Mouse (Mus musculus): ENCODE results near the gene Rpia.
A peak's percentile ranks its signal among the peaks of the same experiment; 100 is the strongest.

The Rpia gene

DNA sequence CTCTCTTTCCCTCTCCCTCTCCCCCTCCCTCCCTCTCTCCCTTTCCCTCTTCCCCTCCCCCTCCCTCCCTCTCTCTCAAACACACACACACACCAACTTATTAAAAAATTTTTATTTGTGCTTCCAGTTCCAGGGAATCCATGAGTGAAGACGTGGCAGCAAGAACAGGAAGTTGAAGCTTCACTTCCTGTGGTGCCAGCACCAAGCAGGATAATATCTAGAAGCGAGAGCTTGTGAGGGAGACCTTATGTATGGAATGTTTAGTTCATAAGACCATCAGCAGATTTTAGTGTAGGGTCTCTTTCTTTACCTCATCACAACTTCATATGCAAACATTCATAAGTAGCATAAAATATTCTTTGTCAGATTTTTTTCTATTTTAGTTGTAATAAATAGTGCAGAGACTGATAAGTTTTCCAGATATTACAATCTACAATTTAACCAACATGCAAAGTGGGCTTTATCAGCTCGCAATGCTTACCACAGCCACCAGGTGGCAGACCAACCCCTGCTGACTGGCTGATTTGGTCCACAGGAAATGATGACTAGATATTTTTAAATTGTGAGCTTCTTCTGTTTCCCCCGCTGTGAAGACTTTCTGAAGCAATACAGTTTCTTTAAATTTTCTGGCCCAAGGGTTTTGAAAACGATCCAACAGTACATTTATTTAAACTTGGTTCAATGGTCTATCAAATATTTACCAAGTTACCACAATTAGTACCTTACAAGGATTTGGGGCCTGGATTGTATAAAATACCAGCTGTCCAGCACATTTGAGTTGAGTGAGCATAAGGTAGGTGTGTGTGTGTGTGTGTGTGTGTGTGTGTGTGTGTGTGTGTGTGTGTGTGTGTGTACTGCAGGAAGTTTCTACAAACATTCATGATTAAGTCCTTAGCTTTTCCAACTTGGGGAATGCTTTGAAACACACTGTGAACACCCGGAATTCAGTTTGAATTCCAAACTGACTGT lies 19.8 kb upstream of the Rpia start:
- Histone ChIP-seq H3K36me3 (ENCODE audit: insufficient read depth, low read length) (no peaks in the 10 kb centered on the region), H3K27me3 (ENCODE audit: insufficient read depth, low read length) (no peaks in the 10 kb centered on the region), H3K9me3 (ENCODE audit: low read length) (no peaks in the 10 kb centered on the region), H3K4me1 (replicated peaks; ENCODE audit: low read depth, low read length) (peaks cover 22% of the 10 kb centered on the region), H3K4me3 (replicated peaks; ENCODE audit: low read length) (no peak overlapping the region)
- TF ChIP-seq POU5F1 (IDR thresholded peaks at IDR 0.05; ENCODE audit: borderline replicate concordance, low read length) (no peak), NANOG (IDR thresholded peaks at IDR 0.05; ENCODE audit: borderline replicate concordance, low read length) (no peak), CTCF (conservative IDR thresholded peaks at IDR 0.05; ENCODE audit: low read length) (peak; percentile 90)

DNA sequence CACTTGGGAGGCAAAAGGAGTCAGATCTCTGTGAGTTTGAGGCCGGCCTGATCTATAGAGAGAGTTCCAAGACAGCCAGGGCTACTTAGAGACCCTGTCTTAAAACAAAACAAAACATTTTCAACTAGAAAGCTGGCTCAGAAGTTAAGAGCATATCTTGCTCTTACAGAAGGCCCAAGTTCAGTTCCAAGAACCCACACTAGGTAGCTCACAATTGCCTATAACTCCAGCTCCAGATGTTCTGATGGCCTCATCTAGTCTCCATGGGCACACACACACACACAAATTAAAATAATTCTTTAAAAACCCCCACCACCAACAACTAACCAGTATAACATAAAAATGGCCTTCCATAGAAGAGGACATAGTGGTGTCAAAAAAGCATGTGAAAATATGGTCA lies 18.5 kb upstream of the Rpia start:
- H3K4me3 ChIP-seq (replicated peaks; ENCODE audit: low read length): no peak overlapping the region
- no peaks in the 10 kb centered on the region for H3K9me3 ChIP-seq (ENCODE audit: low read length)
- no peak for TF ChIP-seq POU5F1 (IDR thresholded peaks at IDR 0.05; ENCODE audit: borderline replicate concordance, low read length)
- TF ChIP-seq CTCF (conservative IDR thresholded peaks at IDR 0.05; ENCODE audit: low read length): no peak
- no peak for TF ChIP-seq NANOG (IDR thresholded peaks at IDR 0.05; ENCODE audit: borderline replicate concordance, low read length)
- H3K4me1 ChIP-seq (replicated peaks; ENCODE audit: low read depth, low read length): peaks cover 33% of the 10 kb centered on the region
- no peaks in the 10 kb centered on the region for H3K27me3 ChIP-seq (ENCODE audit: insufficient read depth, low read length)
- no peaks in the 10 kb centered on the region for H3K36me3 ChIP-seq (ENCODE audit: insufficient read depth, low read length)

DNA sequence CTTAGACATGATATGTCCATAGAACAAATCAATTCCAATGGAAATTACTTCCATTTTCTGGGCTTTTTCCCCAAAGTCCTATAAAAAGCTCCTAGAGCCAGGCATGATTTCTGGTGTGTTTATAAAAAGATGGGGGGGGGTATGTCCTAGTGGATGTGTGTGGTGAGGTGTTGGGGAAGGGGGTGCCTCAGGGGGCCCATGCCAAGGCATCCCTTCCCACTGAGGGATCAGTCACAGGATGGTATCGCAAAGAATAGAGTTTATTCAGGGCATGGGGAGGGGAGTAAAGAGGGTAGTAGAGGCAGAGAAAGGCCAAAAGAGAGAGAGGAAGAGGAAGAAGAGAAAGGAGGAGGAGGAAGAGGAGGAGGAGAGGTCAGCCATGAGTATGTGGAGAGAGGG lies 14.5 kb upstream of the Rpia start:
- no peak for TF ChIP-seq NANOG (IDR thresholded peaks at IDR 0.05; ENCODE audit: borderline replicate concordance, low read length)
- TF ChIP-seq POU5F1 (IDR thresholded peaks at IDR 0.05; ENCODE audit: borderline replicate concordance, low read length): no peak
- TF ChIP-seq CTCF (conservative IDR thresholded peaks at IDR 0.05; ENCODE audit: low read length): no peak

DNA sequence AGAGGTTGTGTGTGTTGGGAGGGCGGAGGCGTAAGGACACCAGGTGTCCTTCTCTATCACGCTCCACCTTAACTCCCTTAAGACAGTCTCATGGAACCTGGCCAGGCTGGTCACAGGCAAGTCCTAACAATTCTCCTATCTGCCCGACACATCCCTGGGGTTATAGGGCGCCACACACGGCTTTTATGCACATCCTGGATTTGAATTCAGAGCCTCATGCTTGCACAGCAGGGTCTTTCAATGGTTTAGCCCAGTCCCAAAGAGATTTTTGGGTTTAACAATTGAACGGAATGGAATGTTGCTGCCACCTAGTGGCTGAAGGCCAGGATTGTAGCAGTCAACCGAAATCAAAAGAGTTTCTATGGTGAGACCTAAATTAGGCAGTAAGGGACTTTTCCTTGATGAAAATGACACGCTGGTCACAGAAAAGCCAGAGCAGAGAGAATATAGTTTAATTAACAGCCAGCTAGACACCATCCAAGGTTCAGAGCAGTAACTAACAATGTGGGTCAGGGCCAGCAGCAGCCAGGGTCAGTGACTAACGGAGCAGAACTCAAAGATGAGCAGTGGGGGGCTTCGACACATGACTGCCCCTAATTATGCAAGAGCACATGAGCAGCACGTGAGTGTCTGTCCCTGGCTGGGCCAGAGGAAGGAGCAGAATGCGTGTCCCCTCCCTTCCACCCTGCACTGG lies 13.9 kb upstream of the Rpia start:
- no peaks in the 10 kb centered on the region for H3K36me3 ChIP-seq (ENCODE audit: insufficient read depth, low read length)
- TF ChIP-seq POU5F1 (IDR thresholded peaks at IDR 0.05; ENCODE audit: borderline replicate concordance, low read length): no peak
- TF ChIP-seq CTCF (conservative IDR thresholded peaks at IDR 0.05; ENCODE audit: low read length): peak; percentile 80
- 0 out of 2 replicates have a peak, but pooled peaks cover 3% of the 10 kb centered on the region for H3K27me3 ChIP-seq (ENCODE audit: insufficient read depth, low read length)
- H3K9me3 ChIP-seq (ENCODE audit: low read length): no peaks in the 10 kb centered on the region
- peaks cover 29% of the 10 kb centered on the region for H3K4me1 ChIP-seq (replicated peaks; ENCODE audit: low read depth, low read length)
- H3K4me3 ChIP-seq (replicated peaks; ENCODE audit: low read length): no peak overlapping the region

More for the DNA sequence above, 14.5 kb upstream of the Rpia start:
- Histone ChIP-seq H3K36me3 (ENCODE audit: insufficient read depth, low read length) (no peaks in the 10 kb centered on the region), H3K27me3 (ENCODE audit: insufficient read depth, low read length) (0 out of 2 replicates have a peak, but pooled peaks cover 3% of the 10 kb centered on the region), H3K9me3 (ENCODE audit: low read length) (no peaks in the 10 kb centered on the region), H3K4me3 (replicated peaks; ENCODE audit: low read length) (no peak overlapping the region), H3K4me1 (replicated peaks; ENCODE audit: low read depth, low read length) (peaks cover 29% of the 10 kb centered on the region)

DNA sequence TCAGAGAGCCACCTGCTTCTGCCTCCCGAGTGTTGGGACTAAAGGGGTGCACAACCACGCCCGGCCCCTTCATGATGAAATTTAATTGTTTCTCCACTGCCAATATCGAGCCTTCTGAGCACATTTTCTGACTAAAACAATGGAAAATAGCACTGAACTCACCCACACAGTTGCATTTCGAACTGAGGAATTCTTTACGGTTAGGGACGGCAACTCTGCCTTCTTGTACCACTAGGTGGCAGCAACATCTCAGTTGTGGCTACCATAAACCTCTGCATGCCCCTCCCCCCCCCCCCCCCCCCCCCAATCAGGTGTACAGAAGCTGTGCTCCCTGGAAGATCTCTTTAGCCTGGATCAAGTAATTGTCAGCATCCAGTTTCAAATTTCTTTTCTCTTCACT lies 13.2 kb upstream of the Rpia start:
- H3K4me1 ChIP-seq (replicated peaks; ENCODE audit: low read depth, low read length): peaks cover 29% of the 10 kb centered on the region
- no peaks in the 10 kb centered on the region for H3K36me3 ChIP-seq (ENCODE audit: insufficient read depth, low read length)
- H3K27me3 ChIP-seq (ENCODE audit: insufficient read depth, low read length): 0 out of 2 replicates have a peak, but pooled peaks cover 3% of the 10 kb centered on the region
- H3K9me3 ChIP-seq (ENCODE audit: low read length): no peaks in the 10 kb centered on the region
- TF ChIP-seq CTCF (conservative IDR thresholded peaks at IDR 0.05; ENCODE audit: low read length): peak; percentile 40
- TF ChIP-seq POU5F1 (IDR thresholded peaks at IDR 0.05; ENCODE audit: borderline replicate concordance, low read length): no peak
- no peak overlapping the region for H3K4me3 ChIP-seq (replicated peaks; ENCODE audit: low read length)

DNA sequence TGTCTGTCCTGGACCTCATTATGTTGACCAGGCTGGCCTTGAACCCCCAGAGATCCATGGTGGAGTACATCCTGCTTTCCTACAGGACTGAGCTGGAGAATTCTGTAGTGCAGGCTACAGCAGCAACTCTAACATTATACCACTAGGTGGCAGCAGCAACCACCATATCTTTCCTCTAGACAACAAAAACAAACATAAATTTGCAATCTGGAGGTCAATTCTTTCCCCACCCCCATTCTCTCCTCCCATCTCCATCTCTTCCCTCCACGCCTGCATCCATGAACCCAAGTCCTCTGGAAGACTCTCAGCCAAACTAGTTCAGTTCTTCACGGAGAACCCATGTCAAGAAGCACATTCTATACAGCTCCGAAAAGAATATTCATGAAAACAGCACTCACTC lies 12.6 kb upstream of the Rpia start:
- Histone ChIP-seq H3K4me1 (replicated peaks; ENCODE audit: low read depth, low read length) (peaks cover 29% of the 10 kb centered on the region), H3K27me3 (ENCODE audit: insufficient read depth, low read length) (0 out of 2 replicates have a peak, but pooled peaks cover 3% of the 10 kb centered on the region), H3K9me3 (ENCODE audit: low read length) (no peaks in the 10 kb centered on the region), H3K36me3 (ENCODE audit: insufficient read depth, low read length) (no peaks in the 10 kb centered on the region), H3K4me3 (replicated peaks; ENCODE audit: low read length) (no peak overlapping the region)
- TF ChIP-seq CTCF (conservative IDR thresholded peaks at IDR 0.05; ENCODE audit: low read length): peak; percentile 82
- no peak for TF ChIP-seq POU5F1 (IDR thresholded peaks at IDR 0.05; ENCODE audit: borderline replicate concordance, low read length)
- no peak for TF ChIP-seq NANOG (IDR thresholded peaks at IDR 0.05; ENCODE audit: borderline replicate concordance, low read length)

DNA sequence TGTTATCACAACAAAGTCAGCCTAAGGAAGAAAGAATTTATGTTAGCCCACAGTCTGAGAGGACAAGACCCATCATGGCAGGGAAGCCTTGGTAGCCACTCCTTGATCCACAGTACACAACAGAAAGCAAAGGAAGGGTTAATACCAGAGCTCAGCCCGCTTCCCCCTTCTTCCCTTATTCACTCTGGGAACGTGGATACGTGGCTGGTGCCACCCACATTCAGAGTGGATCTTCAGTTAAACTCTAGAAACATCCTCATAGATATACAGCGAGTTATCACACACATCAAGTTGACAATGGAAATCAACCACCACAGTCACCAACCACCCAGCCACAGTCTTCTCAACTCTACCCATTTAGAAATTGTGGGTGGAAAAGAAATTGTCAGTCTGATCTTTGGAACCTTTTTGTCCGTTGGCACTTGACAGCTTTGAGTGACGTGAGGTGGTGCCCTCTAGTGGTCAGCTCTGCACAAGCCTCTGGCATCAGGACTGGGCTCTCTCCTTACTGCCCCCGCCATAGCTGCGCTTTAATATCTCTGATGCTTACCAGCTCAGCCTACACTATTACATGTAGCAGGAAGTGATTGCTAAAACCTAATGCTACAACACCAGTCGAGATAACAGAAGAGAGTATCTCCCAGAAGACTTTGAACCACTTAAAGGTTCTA lies 5.7 kb upstream of the Rpia start:
- TF ChIP-seq CTCF (conservative IDR thresholded peaks at IDR 0.05; ENCODE audit: low read length) (peak; percentile 81), NANOG (IDR thresholded peaks at IDR 0.05; ENCODE audit: borderline replicate concordance, low read length) (no peak)
- no peak overlapping the region for H3K4me3 ChIP-seq (replicated peaks; ENCODE audit: low read length)
- H3K4me1 ChIP-seq (replicated peaks; ENCODE audit: low read depth, low read length): peaks cover 19% of the 10 kb centered on the region
- H3K36me3 ChIP-seq (ENCODE audit: insufficient read depth, low read length): no peaks in the 10 kb centered on the region
- H3K9me3 ChIP-seq (ENCODE audit: low read length): peaks cover 11% of the 10 kb centered on the region
- peaks cover 9% of the 10 kb centered on the region for H3K27me3 ChIP-seq (ENCODE audit: insufficient read depth, low read length)

DNA sequence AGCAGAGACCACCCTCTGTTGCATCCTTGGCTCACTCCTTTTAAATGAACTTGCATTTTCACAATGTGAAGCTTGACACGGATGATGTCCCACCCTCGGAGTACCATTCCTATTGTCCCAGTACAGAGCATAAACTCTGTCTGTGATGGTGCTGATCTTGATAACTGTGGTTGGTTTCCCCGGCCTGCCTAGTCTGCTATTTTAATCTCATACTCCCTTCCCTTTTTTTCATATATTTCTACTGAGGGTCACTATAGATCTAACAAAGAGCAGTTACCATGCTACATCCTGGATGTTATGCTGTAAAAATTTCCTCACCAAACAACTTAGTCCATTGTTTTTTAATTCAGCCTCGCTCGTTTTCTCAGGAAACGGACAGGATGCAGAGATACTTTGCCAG lies 4.9 kb upstream of the Rpia start:
- H3K4me1 ChIP-seq (replicated peaks; ENCODE audit: low read depth, low read length): peaks cover 22% of the 10 kb centered on the region
- peaks cover 11% of the 10 kb centered on the region for H3K9me3 ChIP-seq (ENCODE audit: low read length)
- H3K27me3 ChIP-seq (ENCODE audit: insufficient read depth, low read length): peaks cover 6% of the 10 kb centered on the region
- TF ChIP-seq CTCF (conservative IDR thresholded peaks at IDR 0.05; ENCODE audit: low read length): no peak
- no peak for TF ChIP-seq NANOG (IDR thresholded peaks at IDR 0.05; ENCODE audit: borderline replicate concordance, low read length)
- no peak for TF ChIP-seq POU5F1 (IDR thresholded peaks at IDR 0.05; ENCODE audit: borderline replicate concordance, low read length)
- no peaks in the 10 kb centered on the region for H3K36me3 ChIP-seq (ENCODE audit: insufficient read depth, low read length)
- H3K4me3 ChIP-seq (replicated peaks; ENCODE audit: low read length): no peak overlapping the region
